Mouse (Mus musculus): ENCODE measurements at regions not wholly inside any gene's neighbourhood (a gene's known extent, or its start where the extent isn't known, plus 50 kb on each side); places are given as distances from the start of the nearest gene placed in this dataset.

GRCm38 (mm10) chr14:66479181-66479580 lies 470.2 kb upstream of the Gulo start:
- DNase-seq, result no peak

- no peak for DNase-seq
These were observed 469.6 kb upstream of the Gulo start for GRCm38 (mm10) chr14:66478562-66478961.

GRCm38 (mm10) chr14:66475026-66475425 lies 466.0 kb upstream of the Gulo start:
- no peak for DNase-seq

GRCm38 (mm10) chr14:66473251-66473550 lies 464.2 kb upstream of the Gulo start:
- no peak for DNase-seq

GRCm38 (mm10) chr14:66472537-66473250 lies 463.7 kb upstream of the Gulo start:
- no peak for DNase-seq

- DNase-seq, result no peak
These were observed 453.1 kb upstream of the Gulo start for GRCm38 (mm10) chr14:66462081-66462480.

GRCm38 (mm10) chr14:66460795-66461194 lies 451.8 kb upstream of the Gulo start:
- no peak for DNase-seq

- no peak for DNase-seq
These were observed 449.7 kb upstream of the Gulo start for GRCm38 (mm10) chr14:66458696-66459095.

GRCm38 (mm10) chr14:66457300-66457699 lies 448.3 kb upstream of the Gulo start:
- no peak for DNase-seq

- DNase-seq, result no peak
These were observed 443.8 kb upstream of the Gulo start for GRCm38 (mm10) chr14:66452828-66453227.

- no peak for DNase-seq
These were observed 441.3 kb upstream of the Gulo start for GRCm38 (mm10) chr14:66450351-66450750.

- DNase-seq, result no peak
These were observed 433.6 kb upstream of the Gulo start for GRCm38 (mm10) chr14:66442576-66442975.

- peak; percentile 8 for DNase-seq
These were observed 432.8 kb upstream of the Gulo start for GRCm38 (mm10) chr14:66441825-66442224.

- DNase-seq, result no peak
These were observed 429.6 kb upstream of the Gulo start for GRCm38 (mm10) chr14:66438572-66438971.

GRCm38 (mm10) chr14:66438001-66438400 lies 429.0 kb upstream of the Gulo start:
- DNase-seq, result no peak

GRCm38 (mm10) chr14:66431630-66432029 lies 422.6 kb upstream of the Gulo start:
- DNase-seq, result no peak

- no peak for DNase-seq
These were observed 415.1 kb upstream of the Gulo start for GRCm38 (mm10) chr14:66424141-66424540.
